Mouse (Mus musculus) kidney, adult 2 months (tissue): Measurements from ENCODE around the gene Gm12216.

Experiments
- CTCF ChIP-seq: fragments of 200-500 bp; conservative IDR thresholded peaks from 2 replicates; pipeline ENCODE4 v1.5.1; 2011; ENCODE audit warnings: low read depth, mild to moderate bottlenecking, control low read depth, low read length, moderate library complexity, mixed read lengths; ENCODE audit not compliant: insufficient read depth, insufficient read length
- POLR2A ChIP-seq: fragments of 200-500 bp; IDR thresholded peaks from one replicate; pipeline ENCODE4 v1.6.1; 2011; ENCODE audit warnings: low read depth, low read length, control low read depth

- no peak for TF ChIP-seq POLR2A
- no peak for TF ChIP-seq CTCF
Measured at GRCm38 (mm10) chr11:53777736-53778135, 81.3 kb downstream of the Gm12216 start.
